Mouse (Mus musculus) kidney, postnatal 0 days (tissue): ENCODE results near the gene Jph2. TPM values are rescaled to one million over a fixed set of nuclear protein-coding genes. Genes with fewer than 3 reads are reported as not detected.
"Not testable (repeated sequence)": the region's sequence is repeated elsewhere in the genome, so short reads cannot be mapped to it uniquely, and the experiment has no call there.

ENCODE experiments used
- ATAC-seq: fragments of 200-750 bp; cut with Nextera tagmentation; replicated peaks from 2 replicates; pipeline ENCODE4 v1.8.0; 2017; ENCODE audit warnings: low read depth, moderate number of reproducible peaks, moderate TSS enrichment, moderate library complexity; ENCODE audit not compliant: low FRiP score
- DNase-seq: peaks from one replicate; pipeline ENCODE4 v3.0.0-alpha.2; 2016; ENCODE audit warnings: low spot score
- H3K27ac ChIP-seq: fragments of 300-500 bp; sonication (generic); 2 replicates; pipeline ENCODE4 v1.5.1; 2014; ENCODE audit warnings: mild to moderate bottlenecking
- H3K27me3 ChIP-seq: fragments of 300-500 bp; sonication (generic); 2 replicates; pipeline ENCODE4 v1.6.1; 2014; ENCODE audit warnings: low read length, mixed read lengths; ENCODE audit not compliant: insufficient read depth
- H3K36me3 ChIP-seq: fragments of 300-500 bp; sonication (generic); 2 replicates; pipeline ENCODE4 v1.6.1; 2014; ENCODE audit warnings: low read length, mixed read lengths; ENCODE audit not compliant: insufficient read depth
- H3K4me1 ChIP-seq: fragments of 300-500 bp; sonication (generic); replicated peaks from 2 replicates; pipeline ENCODE4 v1.6.1; 2014; ENCODE audit warnings: antibody characterized with exemption, low read length, mixed read lengths; ENCODE audit not compliant: insufficient read depth
- H3K4me2 ChIP-seq: fragments of 300-500 bp; sonication (generic); 2 replicates; pipeline ENCODE4 v1.6.1; 2014; ENCODE audit warnings: mild to moderate bottlenecking, low read length, moderate library complexity, mixed read lengths
- H3K4me3 ChIP-seq: fragments of 300-500 bp; sonication (generic); replicated peaks from 2 replicates; pipeline ENCODE4 v1.5.1; 2014; ENCODE audit warnings: low read depth, low read length
- H3K9ac ChIP-seq: fragments of 300-500 bp; sonication (generic); 2 replicates; pipeline ENCODE4 v1.6.1; 2014; ENCODE audit warnings: low read depth, low read length
- H3K9me3 ChIP-seq: fragments of 300-500 bp; sonication (generic); replicated peaks from 2 replicates; pipeline ENCODE4 v1.6.1; 2016; ENCODE audit warnings: low read length, inconsistent platforms, mixed read lengths
- CTCF ChIP-seq: IDR thresholded peaks from 2 replicates; pipeline ENCODE4 v1.5.1; 2016; ENCODE audit warnings: antibody characterized with exemption, low read depth, mild to moderate bottlenecking, moderate library complexity
- WGBS: fragments of 180-500 bp; shearing (Covaris S2); extraction: QIAGEN DNeasy Blood & Tissue Kit; methylation state at CpG from one replicate; pipeline ENCODE4 v1.1.7; 2014; 5-methylcytosine and 5-hydroxymethylcytosine counted together
- polyA plus RNA-seq: library from polyadenylated mRNA; unstranded; fragments of >200 nt; fragmentation: Nextera tagmentation; extraction: Ambion mirVana; gene quantifications from 2 replicates; pipeline ENCODE4 v1.2.1, GENCODE M21; 2015

The Jph2 gene
- polyA plus RNA-seq, 1 experiment from 2014 or later, result 3.5 TPM

GRCm38 (mm10) chr2:163412846-163413590, 15.2 kb upstream of the Jph2 start:
- Histone ChIP-seq H3K27me3 (no peaks in the 10 kb centered on the region), H3K4me1 (peaks cover 4% of the 10 kb centered on the region; the same call in 1 of the 2 replicates), H3K4me3 (no peak overlapping the region), H3K9me3 (no peaks in the 10 kb centered on the region), H3K9ac (no peak overlapping the region), H3K36me3 (peaks cover 21% of the 10 kb centered on the region), H3K4me2 (no peak overlapping the region), H3K27ac (no peak overlapping the region)
- DNase-seq (no peak), ATAC-seq (no peak)
- TF ChIP-seq CTCF, result no peak
- 91% methylated on average over 9 of the region's 9 CpGs for WGBS

- H3K4me3 ChIP-seq, result no peak overlapping the region
- no peaks in the 10 kb centered on the region for H3K27me3 ChIP-seq
- no peaks in the 10 kb centered on the region for H3K9me3 ChIP-seq
- peaks cover 22% of the 10 kb centered on the region for H3K36me3 ChIP-seq
- TF ChIP-seq CTCF, result no peak
- H3K9ac ChIP-seq, result no peak overlapping the region
- ATAC-seq, result no peak
- no peak overlapping the region for H3K27ac ChIP-seq
- DNase-seq, result no peak
- no peaks in the 10 kb centered on the region; the same call in 1 of the 2 replicates for H3K4me1 ChIP-seq
- WGBS, result 87% methylated on average over 4 of the region's 4 CpGs
- no peak overlapping the region for H3K4me2 ChIP-seq
These were observed 14.6 kb upstream of the Jph2 start for GRCm38 (mm10) chr2:163412419-163412818.

- Histone ChIP-seq H3K9me3 (no peaks in the 10 kb centered on the region), H3K9ac (no peak overlapping the region), H3K27ac (no peak overlapping the region), H3K36me3 (peaks cover 27% of the 10 kb centered on the region), H3K4me1 (no peaks in the 10 kb centered on the region), H3K4me2 (no peak overlapping the region), H3K4me3 (no peak overlapping the region), H3K27me3 (no peaks in the 10 kb centered on the region)
- 76% methylated on average over 4 of the region's 4 CpGs for WGBS
- DNase-seq (no peak), ATAC-seq (no peak)
- no peak for TF ChIP-seq CTCF
These were observed 14.0 kb upstream of the Jph2 start for GRCm38 (mm10) chr2:163411840-163412239.

- H3K9ac ChIP-seq, H3K4me1 ChIP-seq, H3K9me3 ChIP-seq, H3K4me3 ChIP-seq, ATAC-seq, DNase-seq, H3K27me3 ChIP-seq, H3K27ac ChIP-seq, H3K4me2 ChIP-seq: not testable (repeated sequence)
- 97% methylated on average over 3 of the region's 3 CpGs for WGBS
- peaks cover 28% of the 10 kb centered on the region for H3K36me3 ChIP-seq
These were observed 13.6 kb upstream of the Jph2 start for GRCm38 (mm10) chr2:163411344-163411743.

GRCm38 (mm10) chr2:163410211-163410610, 12.4 kb upstream of the Jph2 start:
- TF ChIP-seq CTCF, result no peak
- 53% methylated on average over 3 of the region's 3 CpGs for WGBS
- H3K9ac ChIP-seq, result no peak overlapping the region
- no peaks in the 10 kb centered on the region for H3K27me3 ChIP-seq
- H3K4me3 ChIP-seq, result no peak overlapping the region
- H3K27ac ChIP-seq, result no peak overlapping the region
- ATAC-seq, result no peak
- H3K4me2 ChIP-seq, result no peak overlapping the region
- H3K36me3 ChIP-seq, result peaks cover 30% of the 10 kb centered on the region
- H3K4me1 ChIP-seq, result no peaks in the 10 kb centered on the region
- no peaks in the 10 kb centered on the region for H3K9me3 ChIP-seq
- DNase-seq, result peak; percentile 61

DNA sequence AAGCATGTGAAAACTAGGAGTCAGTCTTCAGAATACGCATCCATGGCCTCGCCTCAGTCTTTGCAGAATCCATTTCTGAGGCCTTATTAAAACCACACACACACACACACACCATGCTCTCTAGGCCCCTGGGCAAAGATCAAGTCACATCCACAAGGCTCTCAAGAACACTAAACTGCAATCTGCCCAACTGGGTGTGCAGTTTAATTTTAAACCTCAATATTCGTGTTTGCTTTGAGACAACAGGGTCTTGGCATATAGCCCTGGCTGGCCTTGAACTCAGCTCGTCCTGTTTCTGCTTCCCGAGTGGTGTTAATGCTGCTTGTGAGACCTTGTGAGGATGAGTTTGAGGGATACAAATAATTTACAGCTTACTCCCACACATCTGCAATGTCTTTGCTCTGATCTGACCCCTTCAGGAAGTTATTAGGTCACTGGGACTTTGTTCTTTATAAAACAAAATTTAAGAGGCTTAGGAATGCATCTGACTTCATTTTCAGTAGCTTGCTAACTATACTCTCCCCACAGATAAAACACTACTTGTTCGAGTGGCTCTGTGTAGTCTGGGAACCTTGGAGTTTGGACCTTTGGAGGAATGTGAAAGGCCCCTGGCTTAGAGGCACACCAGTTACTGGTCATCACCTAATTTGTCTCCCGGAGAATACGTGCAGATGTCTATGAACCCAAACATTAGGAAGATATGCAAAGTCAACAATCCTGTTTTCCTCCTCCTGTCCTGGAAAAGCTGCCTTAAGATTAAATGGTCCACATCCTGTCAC, 6.4 kb upstream of the Jph2 start:
- H3K27ac ChIP-seq, result peak overlapping the region; percentile 36; the same call in 1 of the 2 replicates
- no peak overlapping the region for H3K4me2 ChIP-seq
- no peaks in the 10 kb centered on the region for H3K9me3 ChIP-seq
- no peaks in the 10 kb centered on the region for H3K4me1 ChIP-seq
- H3K27me3 ChIP-seq, result no peaks in the 10 kb centered on the region
- H3K9ac ChIP-seq, result no peak overlapping the region
- 56% methylated on average over 8 of the region's 8 CpGs for WGBS
- peaks cover 21% of the 10 kb centered on the region for H3K36me3 ChIP-seq
- DNase-seq (peak; percentile 31), ATAC-seq (no peak)
- TF ChIP-seq CTCF, result no peak
- H3K4me3 ChIP-seq, result no peak overlapping the region
